Mouse (Mus musculus) intestine, embryonic 14.5 days (tissue): ENCODE measurements around the gene Frem2. TPM values are rescaled to one million over a fixed set of nuclear protein-coding genes. Genes with fewer than 3 reads are reported as not detected.

Experiments used
- ATAC-seq: fragments of 200-750 bp; cut with Nextera tagmentation; replicated peaks from 2 replicates; pipeline ENCODE4 v1.8.0; 2017; ENCODE audit warnings: low read depth, moderate number of reproducible peaks, moderate TSS enrichment, moderate library complexity; ENCODE audit not compliant: low FRiP score, low TSS enrichment
- DNase-seq: peaks from one replicate; pipeline ENCODE4 v3.0.0-alpha.2; 2018; ENCODE audit warnings: low spot score
- H3K27ac ChIP-seq: fragments of 300-500 bp; sonication (generic); 2 replicates; pipeline ENCODE4 v1.5.1; 2014; ENCODE audit warnings: low read depth, mild to moderate bottlenecking, control low read depth
- H3K27me3 ChIP-seq: fragments of 300-500 bp; sonication (generic); replicated peaks from 2 replicates; pipeline ENCODE4 v1.6.1; 2014; ENCODE audit warnings: low read length, control low read depth; ENCODE audit not compliant: control insufficient read depth, insufficient read depth
- H3K36me3 ChIP-seq: fragments of 300-500 bp; sonication (generic); 2 replicates; pipeline ENCODE4 v1.6.1; 2014; ENCODE audit warnings: low read length, control low read depth; ENCODE audit not compliant: control insufficient read depth, insufficient read depth
- H3K4me1 ChIP-seq: fragments of 300-500 bp; sonication (generic); replicated peaks from 2 replicates; pipeline ENCODE4 v1.6.1; 2014; ENCODE audit warnings: low read length, control low read depth, mixed read lengths; ENCODE audit not compliant: control insufficient read depth, insufficient read depth
- H3K4me2 ChIP-seq: fragments of 300-500 bp; sonication (generic); 2 replicates; pipeline ENCODE4 v1.6.1; 2014; ENCODE audit warnings: low read length
- H3K4me3 ChIP-seq: fragments of 300-500 bp; sonication (generic); 2 replicates; pipeline ENCODE4 v1.5.1; 2014; ENCODE audit warnings: low read depth, low read length, control low read depth, mixed read lengths
- H3K9ac ChIP-seq: fragments of 300-500 bp; sonication (generic); 2 replicates; pipeline ENCODE4 v1.6.1; 2014; ENCODE audit warnings: mild to moderate bottlenecking, low read length
- H3K9me3 ChIP-seq: fragments of 300-500 bp; sonication (generic); 2 replicates; pipeline ENCODE4 v1.6.1; 2016; ENCODE audit warnings: low read length, control low read depth; ENCODE audit not compliant: control insufficient read depth
- WGBS: fragments of 180-500 bp; shearing (Covaris S2); extraction: QIAGEN DNeasy Blood & Tissue Kit; methylation state at CpG from one replicate; pipeline ENCODE4 v1.1.7; 2014; 5-methylcytosine and 5-hydroxymethylcytosine counted together
- polyA plus RNA-seq: library from polyadenylated mRNA; unstranded; fragments of >200 nt; fragmentation: Nextera tagmentation; extraction: Ambion mirVana; gene quantifications from 2 replicates; pipeline ENCODE4 v1.2.1, GENCODE M21; 2014

Frem2 gene
- polyA plus RNA-seq, 1 experiment from 2014 or later = 14.4 TPM

GRCm38 (mm10) chr3:53600140-53600539, 57.0 kb downstream of the Frem2 start:
- DNase-seq (no peak), ATAC-seq (no peak)
- H3K9me3 ChIP-seq = 0 out of 2 replicates have a peak, but pooled peaks cover under 1% of the 10 kb centered on the region
- H3K4me1 ChIP-seq = peaks cover 4% of the 10 kb centered on the region; the same call in 1 of the 2 replicates
- H3K36me3 ChIP-seq = no peaks in the 10 kb centered on the region
- H3K27me3 ChIP-seq = no peaks in the 10 kb centered on the region
- no peak overlapping the region for H3K9ac ChIP-seq
- no peak overlapping the region for H3K27ac ChIP-seq
- no peak overlapping the region for H3K4me3 ChIP-seq
- H3K4me2 ChIP-seq = no peak overlapping the region
- 39% methylated on average over 4 of the region's 4 CpGs for WGBS

- no peak for ATAC-seq
- peak overlapping the region; percentile 45; the same call in 1 of the 2 replicates for H3K27ac ChIP-seq
- peaks cover 4% of the 10 kb centered on the region; the same call in 1 of the 2 replicates for H3K4me1 ChIP-seq
- H3K9ac ChIP-seq = no peak overlapping the region
- H3K4me2 ChIP-seq = no peak overlapping the region
- DNase-seq = no peak
- no peaks in the 10 kb centered on the region for H3K9me3 ChIP-seq
- H3K4me3 ChIP-seq = no peak overlapping the region
- H3K27me3 ChIP-seq = no peaks in the 10 kb centered on the region
- 15% methylated on average over 7 of the region's 7 CpGs for WGBS
- no peaks in the 10 kb centered on the region for H3K36me3 ChIP-seq
Observed at GRCm38 (mm10) chr3:53599315-53599714, 57.8 kb downstream of the Frem2 start.

GRCm38 (mm10) chr3:53598153-53598800, 58.9 kb downstream of the Frem2 start:
- Histone ChIP-seq H3K4me3 (no peak overlapping the region), H3K4me1 (peaks cover 4% of the 10 kb centered on the region; the same call in 1 of the 2 replicates), H3K27me3 (no peaks in the 10 kb centered on the region), H3K9ac (no peak overlapping the region), H3K9me3 (no peaks in the 10 kb centered on the region), H3K4me2 (peak overlapping the region; percentile 22; the same call in 1 of the 2 replicates), H3K27ac (peak overlapping the region; percentile 63; the same call in 1 of the 2 replicates), H3K36me3 (no peaks in the 10 kb centered on the region)
- ATAC-seq (no peak), DNase-seq (no peak)
- whole genome bisulfite sequencing = 5% methylated on average over 9 of the region's 9 CpGs

GRCm38 (mm10) chr3:53594471-53594870, 62.7 kb downstream of the Frem2 start:
- Histone ChIP-seq H3K27ac (no peak overlapping the region), H3K4me3 (no peak overlapping the region), H3K4me1 (peaks cover 4% of the 10 kb centered on the region; the same call in 1 of the 2 replicates), H3K9me3 (no peaks in the 10 kb centered on the region), H3K27me3 (no peaks in the 10 kb centered on the region), H3K4me2 (no peak overlapping the region), H3K9ac (no peak overlapping the region), H3K36me3 (no peaks in the 10 kb centered on the region)
- WGBS = 55% methylated on average over 4 of the region's 4 CpGs
- ATAC-seq (no peak), DNase-seq (no peak)

GRCm38 (mm10) chr3:53593718-53594117, 63.4 kb downstream of the Frem2 start:
- no peaks in the 10 kb centered on the region for H3K27me3 ChIP-seq
- no peak overlapping the region for H3K4me2 ChIP-seq
- no peak overlapping the region for H3K4me3 ChIP-seq
- WGBS = 24% methylated on average over 3 of the region's 3 CpGs
- H3K9me3 ChIP-seq = no peaks in the 10 kb centered on the region
- ATAC-seq (no peak), DNase-seq (no peak)
- no peak overlapping the region for H3K27ac ChIP-seq
- H3K4me1 ChIP-seq = peaks cover 4% of the 10 kb centered on the region; the same call in 1 of the 2 replicates
- no peaks in the 10 kb centered on the region for H3K36me3 ChIP-seq
- no peak overlapping the region for H3K9ac ChIP-seq

GRCm38 (mm10) chr3:53592036-53592435, 65.1 kb downstream of the Frem2 start:
- H3K9ac ChIP-seq = no peak overlapping the region
- no peak overlapping the region for H3K27ac ChIP-seq
- ATAC-seq (no peak), DNase-seq (no peak)
- no peaks in the 10 kb centered on the region for H3K27me3 ChIP-seq
- 0 out of 2 replicates have a peak, but pooled peaks cover 3% of the 10 kb centered on the region for H3K4me1 ChIP-seq
- H3K4me2 ChIP-seq = no peak overlapping the region
- no peaks in the 10 kb centered on the region for H3K9me3 ChIP-seq
- no peaks in the 10 kb centered on the region for H3K36me3 ChIP-seq
- 90% methylated on average over 7 of the region's 7 CpGs for WGBS
- no peak overlapping the region for H3K4me3 ChIP-seq

- DNase-seq (peak; percentile 73), ATAC-seq (no peak)
Observed at GRCm38 (mm10) chr3:53590139-53590621, 67.0 kb downstream of the Frem2 start.

GRCm38 (mm10) chr3:53583248-53583647, 73.9 kb downstream of the Frem2 start:
- Histone ChIP-seq H3K27me3 (no peaks in the 10 kb centered on the region), H3K4me3 (no peak overlapping the region), H3K27ac (no peak overlapping the region), H3K36me3 (no peaks in the 10 kb centered on the region), H3K9ac (no peak overlapping the region), H3K4me2 (no peak overlapping the region), H3K9me3 (no peaks in the 10 kb centered on the region), H3K4me1 (peaks cover 6% of the 10 kb centered on the region; the same call in 1 of the 2 replicates)
- 88% methylated on average over 8 of the region's 8 CpGs for WGBS
- ATAC-seq (no peak), DNase-seq (no peak)

More at GRCm38 (mm10) chr3:53590139-53590621, 67.0 kb downstream of the Frem2 start:
- Histone ChIP-seq H3K4me2 (no peak overlapping the region), H3K9ac (no peak overlapping the region), H3K9me3 (no peaks in the 10 kb centered on the region), H3K4me1 (0 out of 2 replicates have a peak, but pooled peaks cover 6% of the 10 kb centered on the region), H3K27ac (no peak overlapping the region), H3K4me3 (no peak overlapping the region), H3K36me3 (no peaks in the 10 kb centered on the region), H3K27me3 (no peaks in the 10 kb centered on the region)
- 3% methylated on average over 2 of the region's 2 CpGs for WGBS
